Mouse (Mus musculus) induced T-regulatory cell, adult 2 months (primary cell): ENCODE measurements around the gene Hnrnpul2.
A peak's percentile ranks its signal among the peaks of the same experiment; 100 is the strongest.
"Not testable (repeated sequence)": the region's sequence is repeated elsewhere in the genome, so short reads cannot be mapped to it uniquely, and the experiment has no call there.

Experiments
- DNase-seq: peaks from one replicate; pipeline ENCODE4 v3.0.0-alpha.2; 2012; ENCODE audit warnings: low read depth

The Hnrnpul2 gene

GRCm38 (mm10) chr19:8818801-8819595, 812 bp upstream of the Hnrnpul2 start, which contains the start of gene Ttc9c:
TSS of gene Ttc9c (minus strand) at chr19:8819333.
- peak; percentile 97 for DNase-seq

- DNase-seq: no peak
Observed at GRCm38 (mm10) chr19:8820424-8820956, 680 bp downstream of the Hnrnpul2 start.

- DNase-seq: no peak
Observed at GRCm38 (mm10) chr19:8821146-8821545, 1.3 kb downstream of the Hnrnpul2 start.

- no peak for DNase-seq
Observed at GRCm38 (mm10) chr19:8822696-8823095, 2.9 kb downstream of the Hnrnpul2 start.

- no peak for DNase-seq
Observed at GRCm38 (mm10) chr19:8829660-8830059, 9.8 kb downstream of the Hnrnpul2 start, which contains the start of gene AC129217.1. TSS of gene AC129217.1 (plus strand) at chr19:8829773.

GRCm38 (mm10) chr19:8830664-8831063, 10.9 kb downstream of the Hnrnpul2 start:
- no peak for DNase-seq

- no peak for DNase-seq
Observed at GRCm38 (mm10) chr19:8831262-8831661, 11.5 kb downstream of the Hnrnpul2 start.

- no peak for DNase-seq
Observed at GRCm38 (mm10) chr19:8832971-8833370, 13.2 kb downstream of the Hnrnpul2 start.

- not testable (repeated sequence) for DNase-seq
Observed at GRCm38 (mm10) chr19:8836327-8836726, 16.5 kb downstream of the Hnrnpul2 start.

GRCm38 (mm10) chr19:8837251-8837791, 17.5 kb downstream of the Hnrnpul2 start, which contains the start of gene Bscl2:
TSS of gene Bscl2 (plus strand) at chr19:8837467.
- peak; percentile 92 for DNase-seq

GRCm38 (mm10) chr19:8838041-8838730, 18.4 kb downstream of the Hnrnpul2 start:
- no peak for DNase-seq

- DNase-seq: peak; percentile 31
Observed at GRCm38 (mm10) chr19:8839103-8839907, 19.5 kb downstream of the Hnrnpul2 start, which contains the start of gene Gng3. TSS of gene Gng3 (minus strand) at chr19:8839194.

- peak; percentile 76 for DNase-seq
Observed at GRCm38 (mm10) chr19:8839908-8840791, 20.3 kb downstream of the Hnrnpul2 start.

- DNase-seq: no peak
Observed at GRCm38 (mm10) chr19:8841012-8841411, 21.2 kb downstream of the Hnrnpul2 start.

- DNase-seq: no peak
Observed at GRCm38 (mm10) chr19:8842961-8843360, 23.2 kb downstream of the Hnrnpul2 start.

- peak; percentile 91 for DNase-seq
Observed at GRCm38 (mm10) chr19:8844371-8845129, 24.7 kb downstream of the Hnrnpul2 start.

GRCm38 (mm10) chr19:8848356-8848755, 28.5 kb downstream of the Hnrnpul2 start:
- DNase-seq: no peak

GRCm38 (mm10) chr19:8850402-8850901, 30.6 kb downstream of the Hnrnpul2 start, which contains the start of gene Lrrn4cl:
TSS of gene Lrrn4cl (plus strand) at chr19:8850768.
- DNase-seq: no peak

- DNase-seq: no peak
Observed at GRCm38 (mm10) chr19:8851639-8852038, 31.8 kb downstream of the Hnrnpul2 start.
